Mouse (Mus musculus) intestine, embryonic 16.5 days (tissue): ENCODE measurements at regions not wholly inside any gene's neighbourhood (a gene's known extent, or its start where the extent isn't known, plus 50 kb on each side); places are given as distances from the start of the nearest gene placed in this dataset.

Experiments
- ATAC-seq: fragments of 200-750 bp; cut with Nextera tagmentation; 2 replicates; pipeline ENCODE4 v1.8.0; 2017; ENCODE audit warnings: moderate TSS enrichment, moderate library complexity
- H3K27ac ChIP-seq: fragments of 300-500 bp; sonication (generic); 2 replicates; pipeline ENCODE4 v1.5.1; 2014; ENCODE audit warnings: mild to moderate bottlenecking, low read length
- H3K27me3 ChIP-seq: fragments of 300-500 bp; sonication (generic); replicated peaks from 2 replicates; pipeline ENCODE4 v1.6.1; 2014; ENCODE audit warnings: low read length, control low read depth, mixed read lengths; ENCODE audit not compliant: control insufficient read depth, insufficient read depth
- H3K36me3 ChIP-seq: fragments of 300-500 bp; sonication (generic); 2 replicates; pipeline ENCODE4 v1.6.1; 2014; ENCODE audit warnings: low read length, control low read depth; ENCODE audit not compliant: control insufficient read depth, insufficient read depth
- H3K4me1 ChIP-seq: fragments of 300-500 bp; sonication (generic); 2 replicates; pipeline ENCODE4 v1.6.1; 2014; ENCODE audit warnings: low read length, control low read depth, mixed read lengths; ENCODE audit not compliant: control insufficient read depth, insufficient read depth
- H3K4me2 ChIP-seq: fragments of 300-500 bp; sonication (generic); 2 replicates; pipeline ENCODE4 v1.6.1; 2014; ENCODE audit warnings: low read depth, low read length, control low read depth
- H3K4me3 ChIP-seq: fragments of 300-500 bp; sonication (generic); 2 replicates; pipeline ENCODE4 v1.5.1; 2014; ENCODE audit warnings: mild to moderate bottlenecking, low read length
- H3K9ac ChIP-seq: fragments of 300-500 bp; sonication (generic); 2 replicates; pipeline ENCODE4 v1.6.1; 2014; ENCODE audit warnings: low read depth, low read length
- H3K9me3 ChIP-seq: fragments of 300-500 bp; sonication (generic); 2 replicates; pipeline ENCODE4 v1.6.1; 2016; ENCODE audit warnings: low read length, control low read depth; ENCODE audit not compliant: control insufficient read depth
- WGBS: fragments of 180-500 bp; shearing (Covaris S2); extraction: QIAGEN DNeasy Blood & Tissue Kit; methylation state at CpG from one replicate; pipeline ENCODE4 v1.1.7; 2014; 5-methylcytosine and 5-hydroxymethylcytosine counted together

GRCm38 (mm10) chr7:125104011-125104410 lies 340.5 kb upstream of the Kdm8 start:
- no peak overlapping the region for H3K9ac ChIP-seq
- no peak for ATAC-seq
- WGBS = 68% methylated on average over 4 of the region's 4 CpGs

DNA sequence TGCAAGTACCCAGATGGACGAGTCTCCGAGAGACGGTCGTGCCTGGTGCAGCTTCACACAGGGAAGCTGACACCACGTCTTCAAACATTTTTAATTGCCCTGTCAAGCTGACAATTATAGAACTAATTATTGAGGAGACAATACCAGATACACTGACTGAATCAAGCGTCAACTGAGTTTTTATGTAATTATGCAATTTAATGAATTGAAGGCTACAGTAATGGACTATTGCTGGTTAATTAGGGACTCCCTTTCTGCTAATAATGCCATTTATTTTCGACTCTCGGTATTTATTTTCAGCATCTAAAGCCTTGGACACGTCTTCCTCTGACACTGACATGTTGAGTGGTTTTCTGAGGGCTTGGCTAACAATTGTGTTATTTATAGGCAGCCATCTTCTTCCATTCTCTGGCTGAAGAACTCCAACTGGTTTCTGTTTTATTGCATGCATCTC lies 331.6 kb upstream of the Kdm8 start:
- no peaks in the 10 kb centered on the region for H3K36me3 ChIP-seq
- no peak for ATAC-seq
- WGBS = 71% methylated on average over 9 of the region's 9 CpGs
- no peak overlapping the region for H3K4me3 ChIP-seq
- H3K4me2 ChIP-seq = no peak overlapping the region
- no peaks in the 10 kb centered on the region for H3K27me3 ChIP-seq
- no peak overlapping the region for H3K27ac ChIP-seq
- H3K9me3 ChIP-seq = no peaks in the 10 kb centered on the region
- H3K9ac ChIP-seq = no peak overlapping the region
- H3K4me1 ChIP-seq = no peaks in the 10 kb centered on the region

More at GRCm38 (mm10) chr7:125104011-125104410, 340.5 kb upstream of the Kdm8 start:
- Histone ChIP-seq H3K4me3 (no peak overlapping the region), H3K9me3 (no peaks in the 10 kb centered on the region), H3K27ac (no peak overlapping the region), H3K4me2 (no peak overlapping the region), H3K4me1 (no peaks in the 10 kb centered on the region), H3K27me3 (no peaks in the 10 kb centered on the region), H3K36me3 (no peaks in the 10 kb centered on the region)

DNA sequence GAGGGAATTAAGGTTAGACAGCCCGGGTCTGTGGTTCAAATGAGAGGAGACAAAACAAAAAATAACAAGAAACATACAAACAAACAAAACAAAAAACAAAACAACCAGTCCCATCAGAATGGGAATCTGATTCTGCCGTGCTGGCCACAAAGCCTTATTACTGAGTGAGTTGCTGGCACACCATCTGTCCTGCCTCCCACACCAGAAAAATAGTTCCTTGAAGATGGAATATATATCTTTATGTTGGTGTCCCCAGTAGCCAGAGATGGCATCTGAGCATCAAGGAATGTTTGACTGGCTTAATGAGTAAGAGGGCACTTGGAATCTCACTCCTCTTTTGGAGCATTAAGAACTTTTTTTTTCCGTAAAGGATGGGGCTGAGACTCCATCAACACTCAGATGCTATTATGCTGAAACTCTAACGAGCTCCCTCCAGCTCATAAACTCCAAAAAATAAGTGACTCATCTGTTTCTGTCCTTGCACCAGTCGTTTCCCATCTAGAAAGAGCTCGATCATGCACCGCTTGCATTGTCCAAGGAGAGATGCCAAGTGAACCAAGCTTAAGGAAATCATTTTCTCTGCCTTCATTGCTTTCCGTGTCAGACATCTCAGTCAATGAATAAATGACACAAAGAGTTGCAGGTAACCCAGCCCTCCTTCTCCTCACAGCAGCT lies 329.0 kb upstream of the Kdm8 start:
- 78% methylated on average over 8 of the region's 8 CpGs for WGBS
- Histone ChIP-seq H3K4me1 (no peaks in the 10 kb centered on the region), H3K27me3 (no peaks in the 10 kb centered on the region), H3K9me3 (no peaks in the 10 kb centered on the region), H3K9ac (no peak overlapping the region), H3K36me3 (no peaks in the 10 kb centered on the region), H3K27ac (no peak overlapping the region), H3K4me3 (no peak overlapping the region), H3K4me2 (no peak overlapping the region)
- no peak for ATAC-seq

DNA sequence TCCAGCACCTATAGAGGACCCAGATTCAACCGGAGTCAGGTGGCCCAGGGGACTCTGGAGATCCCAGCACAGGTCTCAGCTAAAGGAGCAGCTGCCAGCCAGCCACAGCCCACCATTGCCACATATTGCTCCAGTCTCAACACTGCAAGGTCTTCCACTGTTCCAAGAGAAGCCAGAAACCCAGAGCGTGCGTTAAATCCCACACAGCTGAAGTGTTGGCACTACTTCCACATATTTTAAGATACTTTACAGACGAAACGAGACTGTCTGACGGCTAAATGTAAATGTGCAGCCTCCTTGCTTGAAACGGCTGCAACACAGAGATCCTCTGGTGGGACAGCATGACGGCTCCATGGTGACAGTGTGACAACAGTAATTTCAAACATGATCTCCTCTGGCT lies 327.3 kb upstream of the Kdm8 start:
- Histone ChIP-seq H3K4me1 (no peaks in the 10 kb centered on the region), H3K36me3 (no peaks in the 10 kb centered on the region), H3K4me3 (no peak overlapping the region), H3K9ac (no peak overlapping the region), H3K27me3 (no peaks in the 10 kb centered on the region), H3K27ac (no peak overlapping the region), H3K4me2 (no peak overlapping the region), H3K9me3 (no peaks in the 10 kb centered on the region)
- no peak for ATAC-seq
- WGBS = 61% methylated on average over 8 of the region's 8 CpGs

DNA sequence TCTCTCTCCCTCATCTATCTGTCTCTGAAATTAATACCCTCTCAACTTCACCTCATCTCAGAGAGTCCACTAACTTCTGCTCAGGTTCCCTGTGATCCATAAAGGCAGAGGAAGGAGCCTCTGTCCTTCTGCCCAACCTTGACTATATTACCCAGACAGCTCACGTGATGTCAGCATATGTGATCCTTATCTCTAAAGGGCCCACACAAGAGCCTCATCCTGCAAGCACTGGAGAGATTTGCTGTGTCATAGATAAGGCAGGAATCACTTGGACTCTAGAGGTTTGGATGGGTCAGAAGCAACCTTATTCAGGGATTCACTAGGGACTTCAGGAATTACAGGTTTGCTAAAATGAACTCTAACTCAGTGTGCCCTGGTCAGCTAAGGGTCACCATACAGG lies 315.3 kb upstream of the Kdm8 start:
- Histone ChIP-seq H3K27ac (no peak overlapping the region), H3K9ac (no peak overlapping the region), H3K4me1 (no peaks in the 10 kb centered on the region), H3K4me2 (no peak overlapping the region), H3K36me3 (no peaks in the 10 kb centered on the region), H3K4me3 (no peak overlapping the region), H3K9me3 (no peaks in the 10 kb centered on the region), H3K27me3 (no peaks in the 10 kb centered on the region)
- WGBS = 42% methylated on average over 1 of the region's 1 CpGs
- peak; percentile 68 for ATAC-seq

- Histone ChIP-seq H3K27me3 (no peaks in the 10 kb centered on the region), H3K27ac (no peak overlapping the region), H3K36me3 (no peaks in the 10 kb centered on the region), H3K9me3 (no peaks in the 10 kb centered on the region), H3K4me1 (no peaks in the 10 kb centered on the region), H3K9ac (no peak overlapping the region), H3K4me2 (no peak overlapping the region), H3K4me3 (no peak overlapping the region)
- ATAC-seq = no peak
- WGBS = 85% methylated on average over 1 of the region's 1 CpGs
Observed at GRCm38 (mm10) chr7:125131968-125132367, 312.5 kb upstream of the Kdm8 start.

DNA sequence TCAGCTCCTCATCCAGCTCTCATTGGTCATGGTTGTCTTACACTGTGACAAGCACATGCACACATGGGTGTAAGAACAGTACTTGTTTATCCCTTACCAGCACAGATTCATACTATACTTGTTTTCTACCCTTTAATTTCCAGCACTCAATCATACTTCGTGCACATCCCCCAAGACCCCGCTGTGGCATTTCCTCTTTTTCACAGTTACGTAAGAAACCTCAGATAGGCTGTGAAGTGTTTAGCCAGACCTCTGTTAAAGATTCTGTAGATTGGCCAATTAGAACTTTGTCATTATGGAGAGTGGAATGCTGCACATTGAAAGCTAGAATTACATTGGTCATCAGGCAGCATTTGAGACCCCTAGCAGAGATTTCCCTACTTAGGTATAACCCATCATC lies 305.9 kb upstream of the Kdm8 start:
- Histone ChIP-seq H3K4me2 (no peak overlapping the region), H3K9ac (no peak overlapping the region), H3K27me3 (no peaks in the 10 kb centered on the region), H3K4me1 (no peaks in the 10 kb centered on the region), H3K36me3 (no peaks in the 10 kb centered on the region), H3K9me3 (no peaks in the 10 kb centered on the region), H3K4me3 (no peak overlapping the region), H3K27ac (no peak overlapping the region)
- ATAC-seq = no peak
- WGBS = 80% methylated on average over 3 of the region's 3 CpGs

- Histone ChIP-seq H3K4me2 (no peak overlapping the region), H3K36me3 (no peaks in the 10 kb centered on the region), H3K9ac (no peak overlapping the region), H3K4me3 (no peak overlapping the region), H3K4me1 (no peaks in the 10 kb centered on the region), H3K27ac (no peak overlapping the region), H3K27me3 (no peaks in the 10 kb centered on the region), H3K9me3 (no peaks in the 10 kb centered on the region)
- 67% methylated on average over 2 of the region's 2 CpGs for WGBS
- no peak for ATAC-seq
Observed at GRCm38 (mm10) chr7:125139196-125139595, 305.3 kb upstream of the Kdm8 start.

- no peaks in the 10 kb centered on the region for H3K36me3 ChIP-seq
- no peaks in the 10 kb centered on the region for H3K9me3 ChIP-seq
- no peaks in the 10 kb centered on the region for H3K4me1 ChIP-seq
- H3K4me2 ChIP-seq = no peak overlapping the region
- H3K27ac ChIP-seq = 0 out of 2 replicates have a peak overlapping the region, but pooled peaks have one; percentile 4
- no peaks in the 10 kb centered on the region for H3K27me3 ChIP-seq
- no peak overlapping the region for H3K9ac ChIP-seq
- 34% methylated on average over 3 of the region's 3 CpGs for WGBS
- ATAC-seq = peak; percentile 95
- no peak overlapping the region for H3K4me3 ChIP-seq
Observed at GRCm38 (mm10) chr7:125140854-125141253, 303.6 kb upstream of the Kdm8 start.

DNA sequence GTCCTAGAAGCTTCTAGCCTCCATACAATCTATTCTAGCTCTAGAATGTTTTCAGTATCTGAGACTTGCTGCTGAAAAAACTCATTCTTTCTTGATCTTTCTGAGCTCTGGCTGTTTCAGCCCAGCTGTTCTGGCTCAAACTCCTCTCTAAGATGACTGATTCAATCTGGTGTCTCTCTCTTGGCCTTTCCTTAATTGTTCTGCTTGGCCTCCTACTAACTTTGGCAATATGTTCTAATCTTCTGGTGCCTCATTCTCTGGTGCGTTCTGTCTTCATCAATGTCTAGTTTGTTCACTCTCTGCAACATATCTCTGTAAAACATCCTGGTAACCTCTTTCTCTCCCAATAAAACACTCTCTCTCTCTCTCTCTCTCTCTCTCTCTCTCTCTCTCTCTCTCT lies 302.6 kb upstream of the Kdm8 start:
- Histone ChIP-seq H3K9ac (no peak overlapping the region), H3K4me2 (no peak overlapping the region), H3K36me3 (no peaks in the 10 kb centered on the region), H3K4me3 (no peak overlapping the region), H3K27ac (no peak overlapping the region), H3K27me3 (no peaks in the 10 kb centered on the region), H3K9me3 (no peaks in the 10 kb centered on the region), H3K4me1 (no peaks in the 10 kb centered on the region)
- 72% methylated on average over 1 of the region's 1 CpGs for WGBS
- no peak for ATAC-seq
